Mouse (Mus musculus) stomach, embryonic 14.5 days (tissue): ENCODE results near the gene Eya3. TPM values are rescaled to one million over a fixed set of nuclear protein-coding genes. Genes with fewer than 3 reads are reported as not detected.

ENCODE experiments used
- ATAC-seq: fragments of 200-750 bp; cut with Nextera tagmentation; 2 replicates; pipeline ENCODE4 v1.8.0; 2017; ENCODE audit warnings: low read depth, moderate TSS enrichment; ENCODE audit not compliant: insufficient number of reproducible peaks, insufficient read depth, low FRiP score
- H3K27ac ChIP-seq: fragments of 300-500 bp; sonication (generic); 2 replicates; pipeline ENCODE4 v1.5.1; 2014; ENCODE audit warnings: mild to moderate bottlenecking, low read length, moderate library complexity, mixed read lengths
- H3K27me3 ChIP-seq: fragments of 300-500 bp; sonication (generic); 2 replicates; pipeline ENCODE4 v1.6.1; 2014; ENCODE audit warnings: low read length, control low read depth, mixed read lengths; ENCODE audit not compliant: control insufficient read depth, insufficient read depth
- H3K36me3 ChIP-seq: fragments of 300-500 bp; sonication (generic); 2 replicates; pipeline ENCODE4 v1.6.1; 2014; ENCODE audit warnings: mild to moderate bottlenecking, control low read depth, low read length, moderate library complexity, mixed read lengths; ENCODE audit not compliant: control insufficient read depth, insufficient read depth
- H3K4me1 ChIP-seq: fragments of 300-500 bp; sonication (generic); 2 replicates; pipeline ENCODE4 v1.6.1; 2014; ENCODE audit warnings: low read length, control low read depth, mixed read lengths; ENCODE audit not compliant: control insufficient read depth, insufficient read depth
- H3K4me2 ChIP-seq: fragments of 300-500 bp; sonication (generic); replicated peaks from 2 replicates; pipeline ENCODE4 v1.6.1; 2014; ENCODE audit warnings: low read depth, low read length, control low read depth
- H3K4me3 ChIP-seq: fragments of 300-500 bp; sonication (generic); 2 replicates; pipeline ENCODE4 v1.5.1; 2014; ENCODE audit warnings: low read depth, low read length, control low read depth
- H3K9ac ChIP-seq: fragments of 300-500 bp; sonication (generic); replicated peaks from 2 replicates; pipeline ENCODE4 v1.6.1; 2014; ENCODE audit warnings: low read depth, mild to moderate bottlenecking, control low read depth, low read length, moderate library complexity, mixed read lengths
- H3K9me3 ChIP-seq: fragments of 300-500 bp; sonication (generic); 2 replicates; pipeline ENCODE4 v1.6.1; 2016; ENCODE audit warnings: low read depth, low read length, control low read depth; ENCODE audit not compliant: control insufficient read depth
- WGBS: fragments of 180-500 bp; shearing (Covaris S2); extraction: QIAGEN DNeasy Blood & Tissue Kit; methylation state at CpG from one replicate; pipeline ENCODE4 v1.1.7; 2014; 5-methylcytosine and 5-hydroxymethylcytosine counted together
- polyA plus RNA-seq: library from polyadenylated mRNA; unstranded; fragments of >200 nt; fragmentation: Nextera tagmentation; extraction: Ambion mirVana; gene quantifications from 2 replicates; pipeline ENCODE4 v1.2.1, GENCODE M21; 2014

Gene Eya3
- polyA plus RNA-seq, 1 experiment from 2014 or later, result 32.3 TPM

DNA sequence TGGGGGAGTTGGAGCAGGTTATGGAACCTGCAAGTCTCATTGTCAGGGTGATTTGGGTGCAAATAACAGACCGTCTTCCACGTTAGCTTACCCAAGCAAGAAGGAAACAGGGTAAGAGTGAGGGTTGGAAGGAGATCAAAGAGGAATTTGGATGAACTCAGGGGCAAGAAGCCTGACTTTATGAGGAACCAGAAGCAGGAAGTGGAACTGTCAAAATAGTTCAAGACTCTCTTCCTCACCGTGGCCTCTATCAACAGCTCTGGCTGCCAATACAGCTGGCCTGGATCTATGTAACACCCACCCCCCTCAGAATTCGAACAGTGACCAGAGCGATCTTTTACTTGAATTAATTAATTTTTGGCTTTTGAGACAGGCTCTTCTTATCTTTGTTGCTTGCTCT is 33.0 kb upstream of the Eya3 start:
- Histone ChIP-seq H3K4me3 (no peak overlapping the region), H3K9ac (no peak overlapping the region), H3K27ac (no peak overlapping the region), H3K27me3 (no peaks in the 10 kb centered on the region), H3K4me1 (no peaks in the 10 kb centered on the region), H3K4me2 (no peak overlapping the region), H3K9me3 (no peaks in the 10 kb centered on the region), H3K36me3 (no peaks in the 10 kb centered on the region)
- 57% methylated on average over 5 of the region's 5 CpGs for WGBS
- ATAC-seq, result no peak

- ATAC-seq, result no peak
- Histone ChIP-seq H3K4me2 (no peak overlapping the region), H3K27ac (no peak overlapping the region), H3K4me1 (no peaks in the 10 kb centered on the region), H3K9ac (no peak overlapping the region), H3K36me3 (no peaks in the 10 kb centered on the region), H3K4me3 (no peak overlapping the region), H3K27me3 (no peaks in the 10 kb centered on the region), H3K9me3 (no peaks in the 10 kb centered on the region)
- WGBS, result 38% methylated on average over 4 of the region's 4 CpGs
These were observed 30.6 kb upstream of the Eya3 start for GRCm38 (mm10) chr4:132608147-132608546.

GRCm38 (mm10) chr4:132610301-132610984 is 28.3 kb upstream of the Eya3 start:
- Histone ChIP-seq H3K9ac (no peak overlapping the region), H3K36me3 (no peaks in the 10 kb centered on the region), H3K9me3 (peaks cover 3% of the 10 kb centered on the region; the same call in 1 of the 2 replicates), H3K4me3 (no peak overlapping the region), H3K27ac (no peak overlapping the region), H3K27me3 (no peaks in the 10 kb centered on the region), H3K4me2 (no peak overlapping the region), H3K4me1 (no peaks in the 10 kb centered on the region)
- no peak for ATAC-seq
- WGBS, result 80% methylated on average over 3 of the region's 3 CpGs

DNA sequence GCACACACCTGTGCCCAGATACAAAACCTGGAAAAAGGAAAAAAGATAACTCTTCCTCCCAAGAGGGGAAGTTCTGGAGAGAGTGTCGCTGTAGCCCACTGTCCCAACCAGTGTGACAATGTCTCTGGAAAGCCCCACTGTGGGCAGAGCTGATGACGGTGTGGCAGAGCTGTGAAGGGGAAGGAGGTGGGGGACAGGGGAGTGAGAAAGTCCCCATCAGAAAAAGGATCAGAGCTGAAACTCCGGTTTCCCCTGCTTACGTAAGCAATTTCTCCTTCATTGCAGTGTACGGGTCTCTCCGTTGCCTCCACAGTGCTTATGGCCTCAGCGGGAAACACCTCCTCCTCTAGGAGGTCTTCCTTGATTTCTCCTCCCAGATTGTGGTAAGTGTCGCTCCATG is 27.5 kb upstream of the Eya3 start:
- no peak overlapping the region for H3K27ac ChIP-seq
- H3K36me3 ChIP-seq, result no peaks in the 10 kb centered on the region
- no peak overlapping the region for H3K9ac ChIP-seq
- no peak overlapping the region for H3K4me2 ChIP-seq
- H3K4me3 ChIP-seq, result no peak overlapping the region
- peaks cover 6% of the 10 kb centered on the region; the same call in 1 of the 2 replicates for H3K9me3 ChIP-seq
- no peaks in the 10 kb centered on the region for H3K4me1 ChIP-seq
- H3K27me3 ChIP-seq, result no peaks in the 10 kb centered on the region
- 77% methylated on average over 8 of the region's 8 CpGs for WGBS
- no peak for ATAC-seq

- Histone ChIP-seq H3K4me1 (no peaks in the 10 kb centered on the region), H3K4me2 (no peak overlapping the region), H3K4me3 (no peak overlapping the region), H3K27me3 (no peaks in the 10 kb centered on the region), H3K27ac (no peak overlapping the region), H3K9ac (no peak overlapping the region), H3K9me3 (peaks cover 6% of the 10 kb centered on the region; the same call in 1 of the 2 replicates), H3K36me3 (no peaks in the 10 kb centered on the region)
- ATAC-seq, result no peak
- WGBS, result 86% methylated on average over 6 of the region's 6 CpGs
These were observed 20.9 kb upstream of the Eya3 start for GRCm38 (mm10) chr4:132617873-132618272.

DNA sequence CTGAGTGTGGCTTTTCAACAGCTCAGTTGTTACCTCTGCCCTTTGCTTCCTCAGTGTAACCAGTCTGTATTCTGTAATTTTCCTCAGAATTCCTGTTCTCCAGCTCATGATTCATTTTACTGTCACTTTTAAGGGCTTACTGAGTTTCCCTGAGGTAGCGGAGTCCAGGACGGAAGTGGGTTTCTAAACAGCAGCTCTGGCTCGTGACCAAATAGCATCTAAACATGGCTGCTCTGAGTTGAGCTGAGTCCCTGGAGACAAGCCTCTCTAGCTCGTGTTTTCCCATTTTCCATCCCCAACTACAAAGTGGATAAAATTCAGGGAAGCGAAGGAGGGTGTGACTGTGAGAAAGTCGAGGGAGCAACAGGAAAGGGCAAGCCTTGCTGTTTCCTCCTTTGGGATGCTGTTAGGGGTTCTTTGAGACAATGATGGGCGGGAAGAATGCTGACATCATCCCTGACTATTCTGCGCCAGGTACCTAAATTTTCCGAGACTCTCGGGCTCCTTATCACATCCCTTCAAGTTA is 19.9 kb upstream of the Eya3 start:
- no peak overlapping the region for H3K4me3 ChIP-seq
- no peaks in the 10 kb centered on the region for H3K27me3 ChIP-seq
- no peak overlapping the region for H3K4me2 ChIP-seq
- WGBS, result 79% methylated on average over 10 of the region's 10 CpGs
- no peak overlapping the region for H3K27ac ChIP-seq
- H3K4me1 ChIP-seq, result no peaks in the 10 kb centered on the region
- H3K9me3 ChIP-seq, result peaks cover 6% of the 10 kb centered on the region; the same call in 1 of the 2 replicates
- no peak for ATAC-seq
- H3K36me3 ChIP-seq, result no peaks in the 10 kb centered on the region
- no peak overlapping the region for H3K9ac ChIP-seq

DNA sequence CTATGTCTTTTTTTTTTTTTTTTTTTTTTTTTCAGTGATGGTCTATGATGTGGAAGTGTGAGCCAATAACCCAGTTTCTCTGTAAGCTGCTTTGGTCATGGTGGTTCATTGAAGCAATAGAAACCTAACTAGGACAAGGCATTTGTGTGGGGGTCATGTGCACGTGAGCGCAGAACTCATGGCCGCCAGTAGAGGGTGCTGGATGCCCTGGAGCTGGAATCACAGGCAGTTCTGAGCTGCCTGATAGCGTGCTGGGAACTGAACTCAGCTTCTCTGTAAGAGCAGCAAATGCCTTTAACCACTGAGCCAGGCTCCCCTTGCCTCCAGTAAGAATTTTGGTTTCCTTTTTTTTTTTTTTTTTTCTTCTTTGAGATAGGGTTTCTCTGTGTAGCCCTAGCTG is 18.7 kb upstream of the Eya3 start:
- H3K9me3 ChIP-seq, result peaks cover 3% of the 10 kb centered on the region; the same call in 1 of the 2 replicates
- 89% methylated on average over 4 of the region's 4 CpGs for WGBS
- no peak for ATAC-seq

GRCm38 (mm10) chr4:132621287-132622068 is 17.3 kb upstream of the Eya3 start:
- no peaks in the 10 kb centered on the region for H3K36me3 ChIP-seq
- H3K9me3 ChIP-seq, result no peaks in the 10 kb centered on the region
- H3K27me3 ChIP-seq, result no peaks in the 10 kb centered on the region
- no peak for ATAC-seq
- H3K27ac ChIP-seq, result no peak overlapping the region
- no peak overlapping the region for H3K4me2 ChIP-seq
- H3K4me1 ChIP-seq, result no peaks in the 10 kb centered on the region
- H3K4me3 ChIP-seq, result no peak overlapping the region
- no peak overlapping the region for H3K9ac ChIP-seq
- 70% methylated on average over 7 of the region's 7 CpGs for WGBS

More for the DNA sequence above, 18.7 kb upstream of the Eya3 start:
- Histone ChIP-seq H3K4me2 (no peak overlapping the region), H3K4me1 (no peaks in the 10 kb centered on the region), H3K4me3 (no peak overlapping the region), H3K9ac (no peak overlapping the region), H3K27ac (no peak overlapping the region), H3K27me3 (no peaks in the 10 kb centered on the region), H3K36me3 (no peaks in the 10 kb centered on the region)
